Mouse (Mus musculus): ENCODE data around the gene Ifngr2. TPM values are rescaled to one million over a fixed set of nuclear protein-coding genes. Genes with fewer than 3 reads are reported as not detected.
A peak's percentile ranks its signal among the peaks of the same experiment; 100 is the strongest.

Ifngr2 gene
- 31.3 TPM for polyA plus RNA-seq (2021)

DNA sequence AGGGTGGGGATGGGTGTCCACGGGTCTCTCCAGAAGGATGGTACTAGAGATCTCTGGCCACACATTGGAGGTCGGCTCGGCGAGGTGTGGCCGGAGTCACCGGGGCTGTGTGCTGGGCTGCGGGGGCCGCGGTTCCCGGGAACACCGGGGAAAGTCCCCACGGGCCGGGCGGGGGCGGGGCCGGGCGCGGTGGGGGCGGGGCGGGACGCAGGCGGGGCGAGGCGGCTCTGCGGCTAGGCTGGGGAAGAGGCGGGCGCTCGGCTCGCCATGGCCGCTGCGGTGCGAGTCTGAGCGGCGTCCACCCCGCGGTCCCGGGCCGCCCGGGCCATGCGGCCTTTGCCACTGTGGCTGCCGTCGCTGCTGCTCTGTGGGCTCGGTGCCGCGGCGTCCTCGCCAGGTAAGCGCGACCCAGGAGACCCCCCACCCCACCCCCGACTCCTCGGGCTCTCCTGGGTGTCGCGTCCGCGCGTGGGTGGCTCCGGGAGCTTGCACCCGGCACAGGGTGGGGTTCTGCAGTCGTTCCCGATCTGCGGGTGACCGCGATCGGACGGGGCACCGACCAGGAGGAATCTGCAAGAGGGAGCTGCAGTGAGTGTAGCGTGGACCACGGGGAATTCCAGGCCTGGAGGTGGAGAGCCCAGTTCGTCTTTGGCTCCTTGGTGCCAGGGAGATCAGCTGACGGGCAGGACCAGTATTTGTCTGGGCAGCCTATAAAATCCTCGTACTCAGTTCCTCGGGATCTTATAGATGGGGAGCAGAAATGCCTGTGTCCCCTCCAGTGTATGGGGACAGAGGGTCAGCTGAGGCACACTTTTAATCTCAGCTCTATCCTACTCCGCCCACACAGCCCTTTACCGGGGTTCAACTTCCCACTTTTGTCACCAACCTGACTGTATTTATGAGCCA, at the start of gene Ifngr2:
Gene Ifngr2 (plus strand): TSS at position 237 of the 906 bp plus-strand sequence.
- in situ Hi-C loops (cut with MboI; ENCODE audit: low pct_unique_long_range_greater_than_20kb) = no loop called here
- no peaks in the 10 kb centered on the region for H3K27me3 ChIP-seq
- peak; percentile 84 for ATAC-seq
- TF ChIP-seq CTCF (IDR thresholded peaks at IDR 0.05) = no peak
- CTCF ChIA-PET = interaction anchor here (0.7 kb wide), 1 partner anchor 9 kb away, joined by 3 read pairs; no protein-coding TSS in a partner anchor
- POLR2A ChIA-PET = no interaction called here
- no peak for DNase-seq (ENCODE audit: low read depth, low spot score)

DNA sequence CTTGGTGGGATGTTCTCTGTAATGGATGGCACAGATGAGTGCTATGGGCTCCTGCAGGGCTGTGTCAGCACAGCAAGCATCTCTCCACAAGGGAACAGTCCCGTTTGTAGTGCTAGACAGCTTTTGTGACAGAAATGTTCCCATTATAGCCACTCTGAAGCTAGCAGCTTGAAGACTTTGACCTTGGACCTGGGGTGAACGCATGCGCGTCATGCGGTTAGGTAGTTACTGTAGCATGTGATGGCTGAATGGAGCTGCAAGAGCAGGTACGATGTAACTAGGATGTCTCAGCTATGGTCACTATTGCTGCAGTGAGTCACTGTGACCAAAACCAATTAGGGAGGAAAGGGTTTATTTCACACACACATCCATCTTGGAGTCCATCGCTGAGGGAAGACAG, 48.8 kb upstream of the Ifngr2 start:
- no peaks in the 10 kb centered on the region for H3K27me3 ChIP-seq
- no peak for ATAC-seq
- no peak for TF ChIP-seq CTCF (IDR thresholded peaks at IDR 0.05)
- in situ Hi-C loops (cut with MboI; ENCODE audit: low pct_unique_long_range_greater_than_20kb) = no loop called here
- ChIA-PET CTCF (interaction anchor here (2.0 kb wide), 1 partner anchor 46 kb away, joined by 4 read pairs; no protein-coding TSS in a partner anchor), POLR2A (interaction anchor here (0.7 kb wide), 1 partner anchor 18 kb away, joined by 3 read pairs; no protein-coding TSS in a partner anchor)
- DNase-seq (ENCODE audit: low read depth, low spot score) = no peak

DNA sequence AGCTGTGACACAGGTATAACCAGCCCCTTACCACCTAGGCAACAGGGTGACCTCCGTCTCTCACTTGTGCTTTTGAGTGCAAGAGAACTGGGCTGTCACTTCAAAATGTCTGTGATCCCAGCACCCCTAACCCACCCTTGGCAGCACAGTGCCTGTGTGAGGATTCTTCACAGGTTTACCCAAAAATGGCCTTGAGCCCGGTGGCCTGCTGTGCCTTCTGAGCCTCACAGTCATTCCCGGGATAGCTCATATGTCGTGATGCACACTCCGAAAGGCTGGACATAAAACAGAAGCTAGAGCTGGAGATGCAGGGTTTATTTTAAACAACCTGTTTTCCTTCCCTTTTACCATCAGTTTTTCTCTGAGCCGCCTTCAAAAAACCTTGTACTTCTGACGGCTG, 42.2 kb upstream of the Ifngr2 start:
- no peaks in the 10 kb centered on the region for H3K27me3 ChIP-seq
- ChIA-PET POLR2A (no interaction called here), CTCF (interaction anchor here (1.1 kb wide), 1 partner anchor 49 kb away, joined by 3 read pairs; no protein-coding TSS in a partner anchor)
- ATAC-seq = no peak
- DNase-seq (ENCODE audit: low read depth, low spot score) = no peak
- in situ Hi-C loops (cut with MboI; ENCODE audit: low pct_unique_long_range_greater_than_20kb) = no loop called here
- TF ChIP-seq CTCF (IDR thresholded peaks at IDR 0.05) = no peak

DNA sequence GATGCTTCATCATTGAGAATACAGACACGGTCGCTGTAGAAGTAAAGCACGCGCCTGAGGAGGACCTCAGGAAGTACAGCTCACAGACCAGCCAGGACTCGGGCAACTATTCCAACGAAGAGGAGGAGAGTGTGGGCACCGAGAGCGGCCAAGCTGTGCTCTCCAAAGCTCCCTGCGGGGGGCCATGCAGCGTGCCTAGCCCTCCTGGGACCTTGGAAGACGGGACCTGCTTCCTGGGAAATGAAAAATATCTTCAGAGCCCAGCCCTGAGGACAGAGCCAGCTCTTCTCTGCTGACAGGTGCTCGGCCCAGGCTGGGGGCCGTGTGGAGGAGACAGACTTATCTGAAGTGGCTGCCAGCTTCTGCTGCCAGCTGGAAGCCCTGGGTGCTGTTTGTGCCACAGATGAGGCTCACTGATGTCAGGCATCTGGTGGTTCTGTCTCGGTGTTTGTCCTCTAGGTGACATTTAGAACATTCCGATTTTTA, 41.7 kb upstream of the Ifngr2 start:
- CTCF ChIA-PET = interaction anchor here (1.1 to 1.2 kb wide), 2 partner anchors 50 to 77 kb away, joined by 3 to 4 read pairs; no protein-coding TSS in a partner anchor
- DNase-seq (ENCODE audit: low read depth, low spot score) (no peak), ATAC-seq (no peak)
- POLR2A ChIA-PET = no interaction called here
- in situ Hi-C loops (cut with MboI; ENCODE audit: low pct_unique_long_range_greater_than_20kb) = no loop called here
- no peak for TF ChIP-seq CTCF (IDR thresholded peaks at IDR 0.05)
- H3K27me3 ChIP-seq = no peaks in the 10 kb centered on the region

DNA sequence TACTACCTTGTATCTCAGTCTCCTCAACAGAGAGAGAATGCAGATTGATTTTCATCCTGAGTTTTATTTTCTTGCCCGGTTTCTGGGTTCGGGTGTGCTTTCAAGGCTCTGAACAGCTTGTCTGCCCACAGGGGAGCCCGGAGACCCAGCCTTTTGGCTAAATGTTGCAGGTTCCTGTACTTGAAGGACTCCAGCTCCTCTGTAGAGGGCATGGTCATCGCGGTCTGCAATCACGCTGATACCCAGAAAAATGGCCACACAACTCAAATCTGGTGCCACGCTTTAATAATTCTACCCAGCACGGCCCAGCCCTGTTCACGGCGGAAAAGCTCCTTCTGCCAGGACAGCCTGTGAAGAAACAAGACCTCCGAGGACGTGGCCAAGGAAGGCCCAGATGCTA, 40.5 kb upstream of the Ifngr2 start:
- ChIA-PET POLR2A (interaction anchor here (0.6 to 1.4 kb wide), 2 partner anchors 16 to 369 kb away, joined by 3 read pairs; no protein-coding TSS in a partner anchor), CTCF (interaction anchor here (1.2 kb wide), 1 partner anchor 76 kb away, joined by 4 read pairs; no protein-coding TSS in a partner anchor)
- no peak for DNase-seq (ENCODE audit: low read depth, low spot score)
- in situ Hi-C loops (cut with MboI; ENCODE audit: low pct_unique_long_range_greater_than_20kb) = no loop called here
- no peaks in the 10 kb centered on the region for H3K27me3 ChIP-seq
- TF ChIP-seq CTCF (IDR thresholded peaks at IDR 0.05) = no peak
- ATAC-seq = no peak

DNA sequence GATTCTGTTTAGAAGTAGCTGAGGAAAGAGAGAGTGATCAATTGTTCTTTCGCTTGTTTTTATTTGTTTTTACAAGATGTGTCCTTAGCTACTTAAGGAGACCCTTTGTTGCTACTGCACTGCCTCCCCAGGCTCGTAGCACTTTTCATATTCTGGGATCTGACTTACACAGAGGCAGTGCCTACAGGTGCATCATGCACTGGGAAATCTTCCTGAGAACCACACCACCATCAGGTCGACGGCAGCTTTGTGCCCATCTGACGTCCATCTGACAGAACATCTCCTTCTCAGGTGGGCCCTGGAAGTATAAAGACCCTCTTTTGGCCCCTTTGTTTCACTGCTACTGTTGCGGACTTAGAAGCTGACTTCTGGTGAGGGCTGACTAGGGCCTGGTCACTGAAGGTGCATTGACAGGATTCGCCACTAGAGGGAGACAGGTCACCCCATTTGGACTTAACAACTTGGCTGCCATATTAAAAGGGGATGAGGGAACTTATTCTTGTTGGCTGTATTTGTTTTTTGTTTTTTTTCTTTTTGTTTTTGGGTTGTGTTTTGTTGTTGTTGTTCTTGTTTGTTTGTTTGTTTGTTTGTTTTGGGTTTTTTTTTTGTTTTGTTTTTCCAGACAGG, 34.6 kb upstream of the Ifngr2 start:
- in situ Hi-C loops (cut with MboI; ENCODE audit: low pct_unique_long_range_greater_than_20kb) = loop anchor here (5.0 kb wide), 2 partner anchors 45 to 75 kb away; no protein-coding TSS in a partner anchor
- ChIA-PET POLR2A (interaction anchor here (0.7 to 1.5 kb wide), 3 partner anchors 16 to 135 kb away, joined by 3 read pairs; partner anchors contain the start of genes Gart, Il10rb and Son), CTCF (interaction anchor here (0.6 to 1.5 kb wide), 8 partner anchors 11 to 77 kb away, joined by 3 to 6 read pairs (median 3); no protein-coding TSS in a partner anchor)
- H3K27me3 ChIP-seq = no peaks in the 10 kb centered on the region
- TF ChIP-seq CTCF (IDR thresholded peaks at IDR 0.05) = peak; percentile 80
- no peak for ATAC-seq
- DNase-seq (ENCODE audit: low read depth, low spot score) = no peak

DNA sequence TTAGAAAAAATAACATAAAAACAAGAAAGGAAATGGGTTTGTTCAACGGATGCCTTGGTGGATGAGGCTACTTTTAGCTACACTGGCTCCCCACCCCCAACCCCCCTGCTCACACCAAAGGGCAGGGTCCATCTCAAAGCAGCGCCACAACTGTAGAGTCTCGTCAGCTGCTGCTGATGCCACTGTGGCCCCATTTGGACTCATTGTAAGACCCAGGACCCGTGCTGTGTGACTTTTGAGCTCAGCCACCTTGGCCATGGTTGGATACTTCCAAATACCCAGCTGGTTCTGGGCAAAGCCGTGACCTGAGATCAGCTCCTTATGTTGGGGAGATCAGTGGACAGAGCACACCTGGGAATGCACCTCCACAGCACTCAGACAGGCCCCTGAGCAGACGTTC, 33.8 kb upstream of the Ifngr2 start:
- ChIA-PET CTCF (interaction anchor here (1.5 kb wide), 1 partner anchor 69 kb away, joined by 6 read pairs; no protein-coding TSS in a partner anchor), POLR2A (interaction anchor here (0.6 kb wide), 1 partner anchor 828 kb away, joined by 3 read pairs; no protein-coding TSS in a partner anchor)
- in situ Hi-C loops (cut with MboI; ENCODE audit: low pct_unique_long_range_greater_than_20kb) = loop anchor here (5.0 kb wide), 2 partner anchors 44 to 74 kb away; no protein-coding TSS in a partner anchor
- TF ChIP-seq CTCF (IDR thresholded peaks at IDR 0.05) = no peak
- H3K27me3 ChIP-seq = no peaks in the 10 kb centered on the region
- DNase-seq (ENCODE audit: low read depth, low spot score) (no peak), ATAC-seq (no peak)

DNA sequence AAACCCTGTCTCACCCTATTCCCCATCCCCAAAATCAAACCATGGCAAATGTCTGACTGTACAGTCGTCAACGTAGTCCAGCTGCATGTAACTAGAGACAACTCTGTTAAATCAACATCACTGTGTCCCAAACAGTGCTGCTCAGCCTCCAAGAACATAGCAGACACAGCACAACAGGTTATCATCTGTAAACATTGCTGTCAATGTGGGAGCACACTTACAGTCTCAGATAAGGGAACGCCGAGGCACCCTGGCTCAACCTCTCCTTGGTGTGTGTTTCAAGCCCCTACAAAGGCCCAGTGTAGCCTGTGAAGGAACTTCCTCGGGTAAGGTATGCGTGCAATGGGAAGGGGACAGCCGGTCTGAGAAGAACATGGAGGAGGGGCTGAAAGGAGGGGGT, 29.9 kb upstream of the Ifngr2 start:
- ATAC-seq (no peak), DNase-seq (ENCODE audit: low read depth, low spot score) (no peak)
- no peak for TF ChIP-seq CTCF (IDR thresholded peaks at IDR 0.05)
- in situ Hi-C loops (cut with MboI; ENCODE audit: low pct_unique_long_range_greater_than_20kb) = no loop called here
- ChIA-PET POLR2A (no interaction called here), CTCF (no interaction called here)
- no peaks in the 10 kb centered on the region for H3K27me3 ChIP-seq

DNA sequence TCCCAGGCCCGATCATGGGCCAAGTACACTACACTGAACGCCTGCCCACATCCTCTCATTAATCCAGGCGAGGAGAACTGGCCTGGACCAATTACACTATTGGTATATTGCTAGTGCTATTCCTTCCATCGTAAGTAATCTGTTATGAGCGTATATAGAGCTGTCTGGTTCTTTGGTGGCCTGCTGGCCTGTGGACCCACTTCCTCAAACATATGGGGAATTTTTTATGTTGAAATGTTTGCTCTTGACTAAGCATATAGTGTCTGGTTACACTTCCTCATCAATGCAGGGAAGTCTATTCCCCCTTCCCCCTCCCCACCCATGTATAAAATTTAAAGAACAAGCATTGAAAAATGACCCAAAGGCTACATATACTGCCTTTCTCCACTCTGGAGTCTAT, 24.8 kb upstream of the Ifngr2 start:
- CTCF ChIA-PET = no interaction called here
- TF ChIP-seq CTCF (IDR thresholded peaks at IDR 0.05) = no peak
- in situ Hi-C loops (cut with MboI; ENCODE audit: low pct_unique_long_range_greater_than_20kb) = no loop called here
- no peaks in the 10 kb centered on the region for H3K27me3 ChIP-seq
- DNase-seq (ENCODE audit: low read depth, low spot score) (no peak), ATAC-seq (no peak)
- POLR2A ChIA-PET = interaction anchor here (0.5 kb wide), 1 partner anchor 16 kb away, joined by 3 read pairs; no protein-coding TSS in a partner anchor
